Mouse (Mus musculus): Measurements from ENCODE around the gene Slc25a13.

The Slc25a13 gene

DNA sequence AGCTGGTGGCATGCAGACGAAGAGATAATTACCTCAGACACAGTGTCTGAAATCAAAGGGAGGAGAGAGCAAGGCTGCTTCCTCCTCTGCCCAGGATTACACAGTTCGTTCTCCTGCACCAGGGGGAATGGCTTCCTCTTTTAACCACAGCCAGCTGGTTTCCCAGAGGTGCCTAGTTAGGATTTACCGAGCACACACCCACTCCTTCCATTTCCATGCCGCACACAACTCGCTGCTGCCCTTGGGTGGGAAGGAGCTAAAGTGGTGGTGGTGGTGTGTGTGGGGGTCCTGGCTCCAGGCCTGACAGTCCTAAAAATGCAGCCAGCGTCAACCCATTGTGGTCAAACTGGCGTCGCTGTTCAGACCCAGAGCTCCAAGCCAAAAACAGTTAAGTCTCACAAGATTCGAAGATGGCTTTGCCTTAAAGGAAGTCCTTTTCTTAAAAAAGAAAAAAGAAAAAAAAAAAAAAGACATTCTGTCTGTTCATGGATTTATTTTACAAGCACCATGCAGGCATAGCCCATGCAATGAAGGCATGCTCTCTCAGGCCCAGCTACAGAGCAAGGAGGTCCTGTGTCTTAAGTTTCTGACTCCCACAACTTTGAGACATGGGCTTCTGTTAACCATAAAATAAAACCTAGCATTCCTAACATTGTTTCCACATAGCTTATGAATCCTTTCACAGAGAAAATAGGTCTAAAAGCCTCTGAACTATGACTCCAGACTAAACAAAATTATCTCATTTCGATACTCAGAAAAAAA lies 104.0 kb downstream of the Slc25a13 start:
- DNase-seq = no peak

DNA sequence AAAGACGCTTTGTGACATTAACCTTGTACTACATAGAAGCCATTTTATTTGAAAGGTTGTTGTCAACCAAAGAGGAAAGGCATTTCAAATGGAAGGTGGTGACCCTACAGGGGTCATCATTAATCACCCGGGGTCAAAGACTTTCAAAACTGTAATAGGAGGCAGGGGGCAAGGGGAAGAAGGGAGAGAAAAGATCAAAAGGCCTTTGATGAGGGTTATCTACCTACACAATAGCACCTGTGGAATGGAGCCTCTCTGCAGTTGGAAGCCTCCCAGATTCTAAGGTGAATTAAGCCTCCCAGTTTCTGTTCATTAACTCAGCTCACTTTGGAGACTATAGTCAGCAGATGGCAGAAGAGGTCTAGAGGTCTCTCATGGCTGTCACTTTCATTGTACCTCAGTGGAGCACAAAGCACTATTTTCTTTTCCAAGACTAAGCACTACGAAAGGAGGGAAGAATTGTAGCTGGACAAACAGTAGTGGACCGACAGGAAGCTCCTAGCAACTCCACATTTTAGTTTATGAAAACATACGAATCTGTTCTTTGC lies 109.5 kb downstream of the Slc25a13 start:
- DNase-seq = no peak

DNA sequence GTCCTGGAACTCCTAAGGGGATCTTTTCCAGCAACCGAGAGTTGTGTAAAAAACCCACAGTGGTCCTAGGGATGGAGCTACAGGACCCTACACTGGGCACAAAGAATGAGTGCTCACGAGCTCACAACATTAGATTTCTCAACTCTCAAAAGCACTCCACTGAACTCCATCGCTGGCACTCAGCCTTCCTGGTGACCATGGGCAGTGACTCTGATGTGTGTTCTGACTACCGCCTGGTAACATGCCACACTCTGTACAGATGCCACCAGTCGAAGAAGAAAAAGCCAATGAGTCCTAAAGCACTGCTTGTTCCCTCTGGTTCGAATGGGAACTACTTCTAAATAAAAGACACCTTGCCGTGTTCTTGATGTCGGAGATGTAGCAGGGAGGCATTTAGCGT lies 111.4 kb downstream of the Slc25a13 start:
- no peak for DNase-seq

- no peak for DNase-seq
Observed at GRCm38 (mm10) chr6:6103469-6103868, 113.5 kb downstream of the Slc25a13 start.

DNA sequence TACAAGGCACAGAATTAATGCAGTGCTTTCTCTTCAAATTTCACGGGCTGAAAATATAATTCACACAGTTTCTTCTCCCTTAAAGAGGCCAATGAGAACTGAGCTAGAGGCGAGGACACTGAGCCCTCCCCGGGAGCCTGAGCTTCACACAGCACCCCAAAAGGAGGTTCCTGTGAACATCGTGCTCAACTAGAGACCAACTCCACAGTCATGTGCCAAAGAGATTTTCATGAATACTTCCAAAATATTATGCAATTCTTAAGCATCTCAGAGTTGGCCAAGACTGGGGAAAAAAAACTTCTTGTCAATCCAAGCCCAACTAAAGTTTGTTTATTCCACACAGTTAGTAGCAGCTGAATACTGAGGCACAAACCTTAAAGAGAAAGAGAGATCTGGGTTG lies 115.4 kb downstream of the Slc25a13 start:
- DNase-seq = no peak

- no peak for DNase-seq
Observed at GRCm38 (mm10) chr6:6100892-6101480, 116.0 kb downstream of the Slc25a13 start.

- DNase-seq = no peak
Observed at GRCm38 (mm10) chr6:6093978-6094377, 123.0 kb downstream of the Slc25a13 start.

DNA sequence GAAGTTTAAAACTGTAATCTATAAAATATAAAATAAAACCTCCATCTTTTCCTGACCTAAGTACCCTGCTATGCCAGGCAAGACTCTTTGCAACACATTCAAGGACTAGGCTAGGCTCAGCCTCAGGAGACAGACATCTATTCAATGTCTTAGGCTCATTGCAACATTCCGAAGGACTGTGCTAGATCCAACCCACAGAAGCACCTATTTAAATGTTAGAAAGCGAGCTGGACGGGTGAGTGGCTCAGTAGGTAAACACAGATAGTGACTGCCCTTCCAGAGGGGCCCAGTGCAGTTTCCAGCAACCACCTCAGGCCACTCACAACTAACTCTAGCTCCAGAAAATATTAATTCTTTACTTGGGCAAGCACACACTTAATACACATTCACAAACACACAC lies 123.5 kb downstream of the Slc25a13 start:
- DNase-seq = no peak

DNA sequence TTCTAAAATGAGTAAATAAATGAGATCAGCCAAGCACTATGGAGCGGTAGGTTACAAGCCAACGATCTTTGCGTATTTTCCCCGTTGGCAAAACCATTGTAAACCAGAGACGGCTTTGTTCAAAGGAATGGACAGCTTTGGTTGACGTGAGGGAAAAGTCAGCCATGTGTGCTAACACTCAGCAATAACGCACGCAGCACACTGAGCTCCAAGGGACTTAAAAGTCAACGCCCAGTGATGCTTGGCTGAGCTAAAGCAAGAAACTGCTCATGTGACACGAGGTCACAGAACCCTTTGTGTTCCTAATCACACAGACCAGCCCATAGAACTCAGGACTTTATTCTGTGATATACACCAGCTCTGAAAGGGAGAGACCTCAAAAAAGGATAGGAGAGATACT lies 124.5 kb downstream of the Slc25a13 start:
- DNase-seq = no peak

DNA sequence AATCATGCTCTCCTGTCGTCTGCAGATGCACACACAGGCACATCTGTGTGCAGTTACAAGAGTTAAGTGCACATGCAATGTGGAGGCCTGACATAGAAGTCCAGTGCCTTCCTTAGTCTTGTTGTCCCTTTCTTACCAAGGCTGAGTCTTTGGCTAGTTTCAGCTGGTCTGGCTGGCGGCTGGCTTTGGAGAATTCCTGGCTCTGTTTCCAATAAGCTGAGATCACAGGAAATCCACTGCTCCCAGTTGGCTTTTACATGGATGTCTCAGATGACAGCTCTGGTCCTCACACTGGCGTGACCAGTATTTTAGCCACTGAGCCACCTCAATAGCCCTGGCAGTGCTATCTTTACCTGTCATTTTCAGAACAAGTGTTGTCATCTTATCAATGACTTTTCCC lies 126.0 kb downstream of the Slc25a13 start:
- no peak for DNase-seq

GRCm38 (mm10) chr6:6088151-6088550 lies 128.8 kb downstream of the Slc25a13 start:
- DNase-seq = no peak

GRCm38 (mm10) chr6:6080484-6080883 lies 136.5 kb downstream of the Slc25a13 start:
- DNase-seq = no peak

DNA sequence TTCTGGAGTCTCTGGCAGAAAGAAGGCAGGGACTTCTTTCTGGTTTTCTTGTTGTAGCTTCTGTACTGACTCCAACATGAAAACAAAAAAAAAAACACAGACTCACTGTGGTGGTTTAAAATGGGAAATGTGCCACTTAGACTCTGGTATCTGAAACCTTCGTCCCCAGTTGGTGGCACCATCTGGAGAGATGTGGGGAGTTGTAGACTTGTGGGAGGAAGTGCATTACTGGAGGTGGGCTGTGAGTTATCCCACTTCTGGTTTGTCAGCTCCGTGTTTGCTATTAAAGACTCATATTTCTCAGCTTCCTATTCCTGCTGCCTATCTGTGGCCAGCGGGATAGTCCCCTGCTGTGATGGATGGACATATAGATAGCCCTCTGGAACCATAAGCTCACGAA lies 139.7 kb downstream of the Slc25a13 start:
- DNase-seq = no peak

DNA sequence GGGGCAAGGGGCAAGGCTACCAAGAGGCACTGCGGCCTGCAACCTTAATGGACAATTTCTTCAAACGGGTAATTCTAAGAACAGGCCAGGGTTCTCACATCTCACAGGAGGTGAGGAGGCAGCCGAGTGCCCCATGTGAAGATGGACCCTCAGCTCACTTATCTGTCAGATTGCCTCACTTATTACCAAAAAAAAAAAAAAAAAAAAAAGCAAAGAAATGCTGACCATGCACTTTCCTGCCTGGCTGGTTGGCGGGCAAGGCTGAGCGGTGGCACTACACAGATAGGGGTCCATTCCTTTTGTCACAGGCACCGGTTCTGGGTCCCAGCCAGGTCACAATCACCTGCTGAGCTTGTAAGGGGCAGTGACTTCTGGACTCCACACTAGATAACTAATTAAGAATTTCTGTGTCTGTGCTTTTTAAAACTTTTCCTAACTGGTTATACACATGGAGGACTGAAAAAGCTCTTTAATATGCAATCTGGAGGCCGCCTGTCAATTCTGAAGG lies 141.0 kb downstream of the Slc25a13 start:
- DNase-seq = peak; percentile 8

DNA sequence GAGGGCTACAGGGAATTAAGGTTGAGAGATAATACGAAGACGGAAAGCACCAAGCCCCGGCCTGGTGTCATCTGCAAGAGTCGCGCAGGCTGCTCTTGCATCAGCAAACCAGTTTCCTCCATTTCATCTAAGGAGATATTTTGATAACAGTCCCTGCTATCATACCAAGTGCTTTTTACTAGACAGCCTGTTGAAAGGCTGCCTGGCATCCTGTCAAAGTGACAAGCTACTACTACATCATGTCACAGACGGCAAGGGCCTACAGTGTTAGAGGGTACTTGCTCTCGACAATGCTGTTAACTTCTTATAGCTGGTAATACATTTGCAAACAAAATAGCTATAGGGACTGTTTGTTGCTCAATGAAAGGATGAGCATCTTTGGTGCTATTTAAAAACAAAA lies 145.9 kb downstream of the Slc25a13 start:
- no peak for DNase-seq

DNA sequence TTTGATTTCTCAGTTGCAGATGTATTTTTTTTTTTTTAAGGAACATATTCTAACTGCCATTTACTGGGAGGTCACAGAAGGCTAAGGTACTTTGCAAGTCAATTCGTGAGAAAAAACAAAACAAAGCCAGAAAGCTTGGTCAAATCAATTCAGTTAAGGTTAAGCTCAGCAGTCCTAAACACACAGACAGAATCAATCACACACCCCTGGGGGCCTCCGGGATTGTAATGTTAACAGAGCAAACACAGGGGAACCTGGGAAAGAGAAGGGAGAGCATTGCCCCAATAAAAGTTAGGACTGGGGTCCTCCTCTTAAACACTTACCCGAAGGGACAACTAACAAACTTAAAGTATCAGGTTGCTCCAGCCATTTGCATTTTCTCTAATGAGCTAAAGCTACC lies 147.0 kb downstream of the Slc25a13 start:
- no peak for DNase-seq

- no peak for DNase-seq
Observed at GRCm38 (mm10) chr6:6067201-6067600, 149.8 kb downstream of the Slc25a13 start.

GRCm38 (mm10) chr6:6058548-6058947 lies 158.4 kb downstream of the Slc25a13 start:
- DNase-seq = no peak

DNA sequence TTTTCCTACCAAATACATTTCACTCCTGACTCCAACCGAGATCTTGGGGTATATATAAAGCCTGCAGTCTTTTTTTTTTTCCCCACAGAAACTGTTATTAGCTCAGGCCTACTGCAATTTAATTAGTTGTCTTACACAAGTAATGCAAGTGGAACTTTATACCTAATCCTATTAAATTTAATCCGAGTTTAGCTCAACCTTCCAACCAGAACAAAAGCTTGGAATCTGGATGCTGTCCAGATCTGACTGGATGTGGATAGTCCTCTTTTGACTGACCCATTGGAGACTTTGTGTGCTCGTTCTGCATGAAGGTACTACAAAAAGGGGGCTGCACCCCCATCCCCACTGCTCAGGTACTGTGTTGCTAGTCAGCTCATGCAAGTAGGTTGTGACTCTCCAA lies 163.0 kb downstream of the Slc25a13 start:
- no peak for DNase-seq

- DNase-seq = no peak
Observed at GRCm38 (mm10) chr6:6052696-6053095, 164.3 kb downstream of the Slc25a13 start.

GRCm38 (mm10) chr6:6046729-6047424 lies 170.1 kb downstream of the Slc25a13 start:
- DNase-seq = no peak

DNA sequence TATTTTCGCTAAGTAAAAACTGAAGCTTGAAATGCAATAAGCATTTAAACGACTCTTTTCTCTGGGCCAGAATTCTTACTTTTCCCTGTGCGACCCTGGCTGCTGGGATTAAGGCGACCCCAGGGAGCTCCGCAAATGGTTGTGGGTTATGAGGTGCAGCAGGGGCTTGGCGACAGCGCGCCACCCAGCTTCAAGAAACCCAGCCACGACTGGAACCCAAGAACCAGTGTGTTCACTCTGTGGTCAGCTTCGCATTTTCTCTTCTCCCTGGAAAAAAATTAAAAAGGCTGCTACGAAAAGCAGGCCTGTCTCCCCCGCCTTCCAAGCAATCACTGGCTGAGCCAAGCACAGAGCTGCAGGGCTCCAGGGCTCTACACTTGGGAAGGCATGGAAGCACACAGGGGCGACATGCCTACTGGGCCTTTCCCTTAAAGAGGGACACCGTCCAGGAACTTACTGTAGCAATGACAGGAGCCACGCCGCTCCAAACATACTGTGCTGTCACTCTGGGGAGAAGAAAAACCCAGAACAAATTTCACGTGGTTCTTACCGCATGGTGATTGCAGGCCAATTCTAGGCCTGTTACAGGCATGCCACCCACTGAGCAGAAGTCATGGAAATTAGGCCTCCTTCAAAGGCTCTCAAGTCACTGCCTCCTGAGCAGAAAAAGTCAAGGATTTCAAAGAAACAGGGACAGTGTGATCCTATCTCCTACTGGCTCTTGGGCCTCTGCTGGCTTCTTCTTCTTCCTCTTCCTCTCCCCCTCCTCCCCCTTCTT lies 178.0 kb downstream of the Slc25a13 start:
- DNase-seq = no peak

DNA sequence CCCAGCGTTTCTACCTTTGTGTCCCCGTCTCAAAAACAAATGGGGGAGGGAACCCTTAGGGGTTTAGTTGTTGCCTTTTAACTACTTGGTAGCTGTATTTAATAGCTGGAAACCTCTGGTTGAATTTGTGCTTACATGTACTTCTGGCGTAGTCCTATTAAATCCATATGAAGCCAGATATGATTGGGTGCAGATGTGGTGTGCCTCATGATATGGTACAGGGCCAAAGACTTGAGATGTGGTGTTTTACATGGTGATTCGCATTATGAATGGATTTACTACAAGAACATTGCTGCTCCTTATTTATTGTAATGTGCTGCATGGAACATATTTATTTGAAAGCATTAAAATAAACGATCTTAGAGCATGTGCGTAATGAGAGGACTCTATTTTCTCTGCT lies 189.3 kb downstream of the Slc25a13 start:
- no peak for DNase-seq
